Mouse (Mus musculus): Measurements from ENCODE around the gene Ggta1. TPM values are rescaled to one million over a fixed set of nuclear protein-coding genes. Genes with fewer than 3 reads are reported as not detected.

Gene Ggta1
- total and polyA plus RNA-seq, 2 experiments from 2014 or later = 3.2 to 11.8 TPM

DNA sequence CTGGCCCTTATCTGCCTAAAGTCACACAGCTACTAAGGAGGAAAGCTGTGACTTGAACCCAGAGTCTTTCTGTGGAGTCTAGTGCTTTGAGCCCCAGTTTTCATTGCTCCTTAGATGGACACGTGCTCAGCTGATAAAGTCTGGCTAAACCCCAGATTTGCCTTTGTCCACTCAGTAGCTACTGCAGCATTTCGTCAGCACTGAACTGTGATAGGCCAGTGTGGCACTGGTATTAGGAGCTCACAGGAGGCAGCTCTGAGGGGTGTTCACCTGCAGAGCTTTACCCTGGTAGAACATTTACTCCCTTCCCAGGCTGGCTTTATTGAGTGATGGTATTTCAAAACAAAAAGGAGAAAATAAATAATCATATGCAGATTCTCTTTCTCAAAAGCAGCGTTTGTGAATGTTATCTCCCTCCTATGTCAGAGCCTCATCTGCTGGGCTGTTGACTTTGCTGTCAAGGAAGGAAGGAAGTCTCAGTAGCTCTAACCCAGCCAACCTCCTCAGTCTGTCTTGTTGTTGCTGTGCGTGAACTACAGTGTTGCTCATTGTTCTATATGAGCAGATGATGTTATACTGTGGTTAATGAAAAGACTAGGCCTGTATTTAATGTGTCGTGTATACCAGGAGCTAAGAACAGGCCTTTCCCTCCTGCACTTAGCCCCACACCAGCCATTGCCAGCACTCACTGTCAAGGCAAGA lies 54.5 kb downstream of the Ggta1 start:
- ATAC-seq (no peak), DNase-seq (ENCODE audit: low spot score) (no peak)
- Histone ChIP-seq H3K9me3 (ENCODE audit: low read length) (no peaks in the 10 kb centered on the region), H3K4me3 (ENCODE audit: low read length) (no peak overlapping the region), H3K36me3 (ENCODE audit: insufficient read depth, low read length) (no peaks in the 10 kb centered on the region), H3K27me3 (ENCODE audit: insufficient read depth, low read length) (no peaks in the 10 kb centered on the region), H3K9ac (replicated peaks; ENCODE audit: low read length) (no peak overlapping the region), H3K27ac (no peak overlapping the region), H3K4me1 (ENCODE audit: insufficient read depth, low read length) (no peaks in the 10 kb centered on the region), H3K4me2 (ENCODE audit: low read depth, low read length) (no peak overlapping the region)
- WGBS = 80% methylated on average over 5 of the region's 5 CpGs
- TF ChIP-seq CTCF (IDR thresholded peaks at IDR 0.05; ENCODE audit: low read depth) = no peak

DNA sequence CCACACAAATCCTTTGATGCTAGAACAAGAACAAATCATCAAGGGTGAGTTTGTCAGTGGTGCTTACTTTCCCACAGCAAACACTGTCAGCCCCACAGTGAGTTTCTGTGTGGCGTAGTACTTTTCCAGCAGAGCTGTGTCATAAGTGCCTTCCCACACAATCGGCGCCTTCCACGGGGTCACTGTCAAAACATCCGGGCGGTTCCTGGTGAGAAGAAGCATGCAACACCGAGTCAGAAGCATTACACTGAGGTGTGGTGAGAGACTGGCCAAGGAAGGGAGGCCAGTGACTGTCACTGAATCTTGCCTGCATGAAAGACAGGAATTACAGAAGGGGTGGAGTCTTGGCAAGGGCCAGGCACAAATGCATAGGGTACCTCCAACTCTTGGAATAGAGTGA lies 55.2 kb downstream of the Ggta1 start:
- H3K4me2 ChIP-seq (ENCODE audit: low read depth, low read length) = no peak overlapping the region
- ATAC-seq = no peak
- WGBS = 79% methylated on average over 7 of the region's 7 CpGs
- no peak overlapping the region for H3K9ac ChIP-seq (replicated peaks; ENCODE audit: low read length)
- no peak for DNase-seq (ENCODE audit: low spot score)
- H3K4me1 ChIP-seq (ENCODE audit: insufficient read depth, low read length) = no peaks in the 10 kb centered on the region
- TF ChIP-seq CTCF (IDR thresholded peaks at IDR 0.05; ENCODE audit: low read depth) = no peak
- no peaks in the 10 kb centered on the region for H3K36me3 ChIP-seq (ENCODE audit: insufficient read depth, low read length)
- H3K27ac ChIP-seq = no peak overlapping the region
- H3K9me3 ChIP-seq (ENCODE audit: low read length) = no peaks in the 10 kb centered on the region
- no peaks in the 10 kb centered on the region for H3K27me3 ChIP-seq (ENCODE audit: insufficient read depth, low read length)
- no peak overlapping the region for H3K4me3 ChIP-seq (ENCODE audit: low read length)

DNA sequence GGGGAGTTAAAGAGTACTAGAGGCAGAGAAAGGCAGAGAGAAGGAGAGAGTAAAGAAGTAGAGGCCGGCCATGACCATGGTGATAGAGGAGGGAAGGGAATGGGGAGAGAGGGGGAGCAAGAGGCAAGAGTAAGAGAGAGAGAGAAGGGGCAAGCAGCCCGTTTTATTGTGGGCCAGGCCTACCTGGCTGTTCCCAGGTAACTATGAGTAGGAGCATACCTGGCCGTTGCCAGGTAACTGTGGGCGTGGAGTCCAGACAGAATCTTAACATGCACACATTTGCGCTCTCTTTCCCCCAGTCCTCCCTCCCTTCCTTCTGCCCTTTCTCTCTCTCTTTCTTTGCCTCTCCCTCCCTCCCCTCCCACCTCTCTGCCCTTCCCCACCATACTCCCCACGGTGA lies 55.8 kb downstream of the Ggta1 start:
- H3K27me3 ChIP-seq (ENCODE audit: insufficient read depth, low read length) = no peaks in the 10 kb centered on the region
- no peak overlapping the region for H3K4me3 ChIP-seq (ENCODE audit: low read length)
- WGBS = 89% methylated on average over 6 of the region's 6 CpGs
- no peak overlapping the region for H3K9ac ChIP-seq (replicated peaks; ENCODE audit: low read length)
- ATAC-seq (no peak), DNase-seq (ENCODE audit: low spot score) (no peak)
- no peak overlapping the region for H3K27ac ChIP-seq
- H3K4me1 ChIP-seq (ENCODE audit: insufficient read depth, low read length) = no peaks in the 10 kb centered on the region
- no peak overlapping the region for H3K4me2 ChIP-seq (ENCODE audit: low read depth, low read length)
- no peaks in the 10 kb centered on the region for H3K9me3 ChIP-seq (ENCODE audit: low read length)
- H3K36me3 ChIP-seq (ENCODE audit: insufficient read depth, low read length) = no peaks in the 10 kb centered on the region
- TF ChIP-seq CTCF (IDR thresholded peaks at IDR 0.05; ENCODE audit: low read depth) = no peak

DNA sequence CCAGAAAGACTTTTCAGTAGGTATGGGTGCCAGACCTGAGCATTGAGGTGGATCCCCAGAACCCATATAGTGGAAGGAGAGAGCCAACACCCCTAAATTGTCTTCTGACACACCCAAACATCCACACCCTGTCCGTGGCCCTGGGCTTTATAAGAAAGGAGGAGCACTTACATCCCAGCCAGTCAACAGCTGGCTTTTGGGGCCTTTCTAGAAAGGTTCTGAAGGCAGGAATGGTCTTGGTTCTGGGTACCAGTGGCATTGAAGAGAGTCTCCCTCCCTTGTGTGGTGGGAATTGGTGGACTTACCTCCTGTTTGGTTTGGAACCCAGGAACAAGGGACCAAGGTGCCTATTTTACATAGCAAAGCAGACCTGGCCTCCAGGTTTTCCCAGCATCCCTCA lies 56.4 kb downstream of the Ggta1 start:
- no peaks in the 10 kb centered on the region for H3K36me3 ChIP-seq (ENCODE audit: insufficient read depth, low read length)
- H3K9ac ChIP-seq (replicated peaks; ENCODE audit: low read length) = no peak overlapping the region
- DNase-seq (ENCODE audit: low spot score) (no peak), ATAC-seq (no peak)
- H3K27ac ChIP-seq = no peak overlapping the region
- WGBS = 64% methylated on average over 1 of the region's 1 CpGs
- H3K9me3 ChIP-seq (ENCODE audit: low read length) = no peaks in the 10 kb centered on the region
- H3K27me3 ChIP-seq (ENCODE audit: insufficient read depth, low read length) = no peaks in the 10 kb centered on the region
- no peaks in the 10 kb centered on the region for H3K4me1 ChIP-seq (ENCODE audit: insufficient read depth, low read length)
- no peak overlapping the region for H3K4me3 ChIP-seq (ENCODE audit: low read length)
- no peak overlapping the region for H3K4me2 ChIP-seq (ENCODE audit: low read depth, low read length)
- TF ChIP-seq CTCF (IDR thresholded peaks at IDR 0.05; ENCODE audit: low read depth) = no peak

DNA sequence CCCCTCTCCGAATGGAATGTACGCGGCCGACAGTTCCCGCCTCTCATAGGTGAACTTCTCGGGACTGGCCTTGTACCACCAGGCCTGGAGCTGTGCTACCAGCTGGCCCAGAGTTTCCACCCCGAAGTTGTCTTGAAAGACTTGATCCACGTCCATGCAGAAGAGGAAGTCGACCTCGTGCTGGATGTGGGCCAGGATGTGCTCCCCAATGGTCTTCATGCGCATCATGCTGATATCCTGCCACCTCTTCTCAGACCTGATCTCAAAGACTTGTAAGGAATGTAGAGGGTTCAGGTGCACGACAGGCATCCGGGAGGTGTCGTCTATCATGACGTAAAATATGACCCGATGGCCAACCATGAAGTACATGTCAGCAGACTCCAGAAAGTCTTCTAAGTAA lies 60.6 kb downstream of the Ggta1 start:
- Histone ChIP-seq H3K36me3 (ENCODE audit: insufficient read depth, low read length) (no peaks in the 10 kb centered on the region), H3K27me3 (ENCODE audit: insufficient read depth, low read length) (no peaks in the 10 kb centered on the region), H3K4me2 (ENCODE audit: low read depth, low read length) (no peak overlapping the region), H3K27ac (no peak overlapping the region), H3K9ac (replicated peaks; ENCODE audit: low read length) (no peak overlapping the region), H3K9me3 (ENCODE audit: low read length) (no peaks in the 10 kb centered on the region), H3K4me3 (ENCODE audit: low read length) (no peak overlapping the region), H3K4me1 (ENCODE audit: insufficient read depth, low read length) (no peaks in the 10 kb centered on the region)
- TF ChIP-seq CTCF (IDR thresholded peaks at IDR 0.05; ENCODE audit: low read depth) = no peak
- DNase-seq (ENCODE audit: low spot score) = no peak
- WGBS = 90% methylated on average over 16 of the region's 16 CpGs
- no peak for ATAC-seq

DNA sequence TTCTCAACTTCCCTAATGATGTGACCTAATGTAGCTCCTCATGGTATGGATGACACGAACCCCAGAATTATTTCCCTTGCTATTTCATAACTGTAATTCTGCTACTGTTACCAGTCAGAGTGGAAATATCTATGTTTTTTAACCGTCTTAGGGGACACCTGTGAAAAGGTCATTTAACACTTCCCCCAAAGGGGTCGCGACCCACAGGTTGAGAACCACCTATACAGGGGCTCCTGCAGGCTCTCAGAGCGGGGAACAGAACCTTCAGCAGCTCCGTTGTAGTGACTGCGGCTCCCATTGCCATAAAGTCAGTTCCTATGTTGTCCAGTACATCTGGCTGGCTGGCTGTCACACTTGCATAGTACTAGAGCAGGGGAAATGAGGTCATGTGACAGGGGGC lies 62.3 kb downstream of the Ggta1 start:
- ATAC-seq = no peak
- DNase-seq (ENCODE audit: low spot score) = no peak
- H3K36me3 ChIP-seq (ENCODE audit: insufficient read depth, low read length) = no peaks in the 10 kb centered on the region
- no peak overlapping the region for H3K9ac ChIP-seq (replicated peaks; ENCODE audit: low read length)
- no peak overlapping the region for H3K4me3 ChIP-seq (ENCODE audit: low read length)
- H3K27ac ChIP-seq = no peak overlapping the region
- H3K9me3 ChIP-seq (ENCODE audit: low read length) = no peaks in the 10 kb centered on the region
- no peaks in the 10 kb centered on the region for H3K27me3 ChIP-seq (ENCODE audit: insufficient read depth, low read length)
- no peak overlapping the region for H3K4me2 ChIP-seq (ENCODE audit: low read depth, low read length)
- no peaks in the 10 kb centered on the region for H3K4me1 ChIP-seq (ENCODE audit: insufficient read depth, low read length)
- WGBS = 94% methylated on average over 7 of the region's 7 CpGs
- TF ChIP-seq CTCF (IDR thresholded peaks at IDR 0.05; ENCODE audit: low read depth) = no peak

DNA sequence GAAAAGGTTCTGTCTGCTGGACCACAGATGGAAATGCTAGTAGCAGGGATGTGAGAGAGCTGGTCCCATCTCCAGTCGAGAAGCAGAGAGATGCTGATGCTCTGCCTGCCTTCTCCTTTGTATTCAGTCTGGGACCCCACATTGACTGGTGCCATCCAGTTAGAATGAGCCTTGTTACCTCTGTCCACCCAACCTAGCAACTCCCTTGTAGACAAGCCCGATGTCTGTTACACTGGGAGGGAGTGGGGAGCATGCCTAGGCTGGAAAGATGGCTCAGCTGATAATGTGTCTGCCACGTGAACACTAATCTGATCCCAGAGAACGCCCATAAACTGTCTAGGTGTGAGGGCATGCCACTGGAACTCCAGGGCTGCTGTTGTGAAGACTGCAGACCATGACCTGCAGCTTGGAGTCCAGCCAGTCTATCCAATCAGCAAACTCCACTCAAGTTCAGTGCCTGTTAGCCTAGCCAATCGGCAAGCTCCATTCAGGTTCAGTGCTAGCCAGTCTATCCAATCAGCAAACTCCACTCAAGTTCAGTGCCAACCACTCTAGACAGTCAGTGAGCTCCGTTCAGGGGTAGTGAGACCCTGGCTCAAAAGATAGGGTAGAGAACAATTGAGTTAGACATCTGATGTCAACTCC lies 64.7 kb downstream of the Ggta1 start:
- no peaks in the 10 kb centered on the region for H3K36me3 ChIP-seq (ENCODE audit: insufficient read depth, low read length)
- H3K9ac ChIP-seq (replicated peaks; ENCODE audit: low read length) = no peak overlapping the region
- no peaks in the 10 kb centered on the region for H3K9me3 ChIP-seq (ENCODE audit: low read length)
- no peaks in the 10 kb centered on the region for H3K27me3 ChIP-seq (ENCODE audit: insufficient read depth, low read length)
- ATAC-seq (no peak), DNase-seq (ENCODE audit: low spot score) (no peak)
- H3K4me2 ChIP-seq (ENCODE audit: low read depth, low read length) = no peak overlapping the region
- H3K4me3 ChIP-seq (ENCODE audit: low read length) = no peak overlapping the region
- TF ChIP-seq CTCF (IDR thresholded peaks at IDR 0.05; ENCODE audit: low read depth) = no peak
- H3K27ac ChIP-seq = no peak overlapping the region
- no peaks in the 10 kb centered on the region for H3K4me1 ChIP-seq (ENCODE audit: insufficient read depth, low read length)
- WGBS = 83% methylated on average over 6 of the region's 6 CpGs
